Mouse (Mus musculus) CH12.LX (cell line): Measurements from ENCODE around the gene Tirap. TPM values are rescaled to one million over a fixed set of nuclear protein-coding genes. Genes with fewer than 3 reads are reported as not detected.
A peak's percentile ranks its signal among the peaks of the same experiment; 100 is the strongest.

ENCODE experiments used
- DNase-seq: peaks from one replicate; pipeline ENCODE4 v3.0.0-alpha.2; 2013; ENCODE audit errors: extremely low read depth
- H3K27ac ChIP-seq: 2 replicates; pipeline ENCODE4 v1.5.1; 2012; ENCODE audit warnings: low read depth, mild to moderate bottlenecking, control low read depth, moderate library complexity; ENCODE audit not compliant: insufficient read depth
- H3K27me3 ChIP-seq: replicated peaks from 2 replicates; pipeline ENCODE3; 2012; ENCODE audit warnings: inconsistent platforms
- H3K36me3 ChIP-seq, 2 experiments: replicated peaks in 1 of 2; 2 replicates each; pipeline versions ENCODE3 to v1.6.1; 2012; ENCODE audit warnings: inconsistent platforms in 1 of 2, low read length in 1 of 2, mild to moderate bottlenecking in 1 of 2, mixed read lengths in 1 of 2, moderate library complexity in 1 of 2; ENCODE audit not compliant: control insufficient read depth in 1 of 2, insufficient read depth in 1 of 2
- H3K4me1 ChIP-seq, 2 experiments: 2 replicates each; pipeline ENCODE4 v1.6.1; 2012; ENCODE audit warnings: inconsistent platforms in 1 of 2, moderate library complexity in 1 of 2; ENCODE audit not compliant: insufficient read depth in 2 of 2, control insufficient read depth in 1 of 2
- H3K4me2 ChIP-seq: 2 replicates; pipeline ENCODE4 v1.6.1; 2012; ENCODE audit warnings: low read depth, mild to moderate bottlenecking, control low read depth; ENCODE audit not compliant: poor library complexity, insufficient read depth, severe bottlenecking
- H3K4me3 ChIP-seq, 3 experiments: fragments of 150-350 bp in 1 of 3; sonication (generic) in 1 of 3; replicated peaks in 1 of 3; 2 replicates each; pipeline versions ENCODE3 to v1.5.1; 2011 to 2012; ENCODE audit warnings: low read depth in 2 of 3, low read length in 2 of 3, mild to moderate bottlenecking in 2 of 3, moderate library complexity in 2 of 3, control low read depth in 1 of 3, improper control_type of control experiment in 1 of 3, inconsistent platforms in 1 of 3, mixed read lengths in 1 of 3; ENCODE audit not compliant: poor library complexity in 1 of 3
- H3K79me2 ChIP-seq: replicated peaks from 2 replicates; pipeline ENCODE4 v1.6.1; 2012; ENCODE audit warnings: mild to moderate bottlenecking, moderate library complexity; ENCODE audit not compliant: control insufficient read depth, poor library complexity, insufficient read depth, severe bottlenecking; ENCODE audit errors: extremely low read depth
- H3K9ac ChIP-seq: 2 replicates; pipeline ENCODE4 v1.6.1; 2012; ENCODE audit warnings: low read depth, mild to moderate bottlenecking, control low read depth, moderate library complexity; ENCODE audit not compliant: insufficient read depth
- H3K9me3 ChIP-seq: replicated peaks from 2 replicates; pipeline ENCODE3; 2012; ENCODE audit warnings: low read length, inconsistent platforms, mixed read lengths
- BHLHE40 ChIP-seq: IDR thresholded peaks from 2 replicates; pipeline ENCODE4 v1.6.1; 2011; ENCODE audit warnings: mild to moderate bottlenecking, low read depth, low read length, improper control_type of control experiment
- CHD1 ChIP-seq: IDR thresholded peaks from 2 replicates; pipeline ENCODE4 v1.6.1; 2012; ENCODE audit warnings: low read depth, low read length, improper control_type of control experiment, inconsistent platforms
- CHD2 ChIP-seq: IDR thresholded peaks from 2 replicates; pipeline ENCODE4 v1.6.1; 2011; ENCODE audit warnings: low read length, improper control_type of control experiment
- ELF1 ChIP-seq: IDR thresholded peaks from 2 replicates; pipeline ENCODE4 v1.6.1; 2014; ENCODE audit warnings: low read depth, mild to moderate bottlenecking, inconsistent platforms, low read length, improper control_type of control experiment
- EP300 ChIP-seq: IDR thresholded peaks from 2 replicates; pipeline ENCODE4 v1.6.1; 2011; ENCODE audit warnings: low read length, improper control_type of control experiment
- ETS1 ChIP-seq: conservative IDR thresholded peaks from 2 replicates; pipeline ENCODE4 v1.6.1; 2012; ENCODE audit warnings: low read depth, mild to moderate bottlenecking, inconsistent platforms, low read length, improper control_type of control experiment, moderate library complexity
- IRF4 ChIP-seq: IDR thresholded peaks from 2 replicates; pipeline ENCODE4 v1.6.1; 2014; ENCODE audit warnings: low read depth, mild to moderate bottlenecking, inconsistent platforms, low read length, improper control_type of control experiment
- MAFK ChIP-seq: IDR thresholded peaks from 2 replicates; pipeline ENCODE4 v1.6.1; 2011; ENCODE audit warnings: low read length, improper control_type of control experiment; ENCODE audit not compliant: insufficient replicate concordance
- MAX ChIP-seq: IDR thresholded peaks from 2 replicates; pipeline ENCODE4 v1.6.1; 2011; ENCODE audit warnings: low read length, improper control_type of control experiment
- MYC ChIP-seq: IDR thresholded peaks from 2 replicates; pipeline ENCODE4 v1.6.1; 2011; ENCODE audit warnings: low read depth, mild to moderate bottlenecking, improper control_type of control experiment, low read length
- POLR2A ChIP-seq: IDR thresholded peaks from 2 replicates; pipeline ENCODE4 v1.6.1; 2011; ENCODE audit warnings: low read depth, mild to moderate bottlenecking, improper control_type of control experiment, low read length
- RAD21 ChIP-seq: IDR thresholded peaks from 2 replicates; pipeline ENCODE4 v1.6.1; 2011; ENCODE audit warnings: low read depth, mild to moderate bottlenecking, low read length, improper control_type of control experiment, moderate library complexity
- TBP ChIP-seq: conservative IDR thresholded peaks from 2 replicates; pipeline ENCODE4 v1.6.1; 2011; ENCODE audit warnings: low read depth, low read length, improper control_type of control experiment
- TCF12 ChIP-seq: IDR thresholded peaks from 2 replicates; pipeline ENCODE4 v1.6.1; 2014; ENCODE audit warnings: low read depth, mild to moderate bottlenecking, inconsistent platforms, low read length, improper control_type of control experiment
- USF1 ChIP-seq: IDR thresholded peaks from 2 replicates; pipeline ENCODE4 v1.6.1; 2014; ENCODE audit warnings: low read depth, mild to moderate bottlenecking, inconsistent platforms, low read length, improper control_type of control experiment
- ZC3H11A ChIP-seq: IDR thresholded peaks from 2 replicates; pipeline ENCODE4 v1.6.1; 2012; ENCODE audit warnings: low read depth, mild to moderate bottlenecking, inconsistent platforms, low read length, improper control_type of control experiment
- dilution Hi-C: fragments of 300-500 bp; cut with MboI; formaldehyde crosslinking; loops from 2 replicates; pipeline ENCODE4 v1.14.3; 2020; ENCODE audit warnings: low sequenced_read_pairs; ENCODE audit not compliant: extremely low pct_unique_long_range_greater_than_20kb, extremely low pct_ligation_motif_present
- in situ Hi-C: fragments of 300-500 bp; cut with MboI; formaldehyde crosslinking; loops from 3 replicates; pipeline ENCODE4 v1.14.3; 2019; ENCODE audit warnings: low sequenced_read_pairs, low pct_ligation_motif_present, low pct_unique_long_range_greater_than_20kb, mixed read lengths
- polyA plus RNA-seq: library from polyadenylated mRNA; unstranded; fragments of >175 nt; gene quantifications from 2 replicates; pipeline ENCODE4 v1.2.1, GENCODE M21; 2012; ENCODE audit warnings: low read depth; ENCODE audit not compliant: insufficient read length
- total RNA-seq, 2 experiments: library from RNA; depleted of rRNA; stranded (reverse); fragments of 300-350 nt in 1 of 2; fragments of >200 nt in 1 of 2; gene quantifications; 2 replicates each; pipeline ENCODE4 v1.2.3; 2012 to 2014

The Tirap gene
- total and polyA plus RNA-seq, 3 experiments = 10.5 to 18.7 (median 14.2) TPM

GRCm38 (mm10) chr9:35188700-35189099 lies 11.4 kb downstream of the Tirap start:
- H3K4me1 ChIP-seq = peaks cover 17 to 47% of the 10 kb centered on the region in 2 experiments
- H3K36me3 ChIP-seq = peaks cover 52 to 68% of the 10 kb centered on the region in 2 experiments
- H3K27ac ChIP-seq = no peak overlapping the region
- H3K9ac ChIP-seq = no peak overlapping the region
- dilution Hi-C loops (no loop called here), in situ Hi-C loops (no loop called here)
- no peak for TF ChIP-seq RAD21
- TF ChIP-seq USF1 = no peak
- no peak for TF ChIP-seq POLR2A
- TF ChIP-seq MAFK = no peak
- no peak for TF ChIP-seq CHD2
- no peak for TF ChIP-seq CHD1
- TF ChIP-seq MAX = no peak
- no peak for TF ChIP-seq ELF1
- TF ChIP-seq EP300 = no peak
- no peaks in the 10 kb centered on the region for H3K27me3 ChIP-seq
- no peak overlapping the region for H3K4me2 ChIP-seq
- H3K4me3 ChIP-seq = no peak overlapping the region
- no peaks in the 10 kb centered on the region for H3K9me3 ChIP-seq
- peaks cover 4% of the 10 kb centered on the region; the same call in 1 of the 2 replicates for H3K79me2 ChIP-seq
- DNase-seq = no peak

GRCm38 (mm10) chr9:35187351-35187903 lies 12.7 kb downstream of the Tirap start:
- Histone ChIP-seq H3K9ac (no peak overlapping the region), H3K27me3 (no peaks in the 10 kb centered on the region), H3K79me2 (peaks cover 2% of the 10 kb centered on the region; the same call in 1 of the 2 replicates), H3K27ac (peak overlapping the region; percentile 56), H3K4me1 (peaks cover 21 to 59% of the 10 kb centered on the region in 2 experiments), H3K4me2 (peak overlapping the region; percentile 6; the same call in 1 of the 2 replicates), H3K9me3 (no peaks in the 10 kb centered on the region), H3K36me3 (peaks cover 46 to 58% of the 10 kb centered on the region in 2 experiments), H3K4me3 (peak overlapping the region in 1 of 3 experiments; percentile 6)
- in situ Hi-C loops = no loop called here
- dilution Hi-C loops = no loop called here
- TF ChIP-seq CHD2 (no peak), USF1 (no peak), TBP (no peak), ZC3H11A (no peak), IRF4 (no peak), ELF1 (peak; percentile 53; the same call in 1 of the 2 replicates), ETS1 (0 out of 2 replicates have a peak, but pooled peaks have one; percentile 30), TCF12 (peak; percentile 21; the same call in 1 of the 2 replicates), POLR2A (no peak), BHLHE40 (no peak), MYC (no peak)
- peak; percentile 37 for DNase-seq
